ENCODE assay signal across 9 mouse cellular contexts in the genomic region with DNA sequence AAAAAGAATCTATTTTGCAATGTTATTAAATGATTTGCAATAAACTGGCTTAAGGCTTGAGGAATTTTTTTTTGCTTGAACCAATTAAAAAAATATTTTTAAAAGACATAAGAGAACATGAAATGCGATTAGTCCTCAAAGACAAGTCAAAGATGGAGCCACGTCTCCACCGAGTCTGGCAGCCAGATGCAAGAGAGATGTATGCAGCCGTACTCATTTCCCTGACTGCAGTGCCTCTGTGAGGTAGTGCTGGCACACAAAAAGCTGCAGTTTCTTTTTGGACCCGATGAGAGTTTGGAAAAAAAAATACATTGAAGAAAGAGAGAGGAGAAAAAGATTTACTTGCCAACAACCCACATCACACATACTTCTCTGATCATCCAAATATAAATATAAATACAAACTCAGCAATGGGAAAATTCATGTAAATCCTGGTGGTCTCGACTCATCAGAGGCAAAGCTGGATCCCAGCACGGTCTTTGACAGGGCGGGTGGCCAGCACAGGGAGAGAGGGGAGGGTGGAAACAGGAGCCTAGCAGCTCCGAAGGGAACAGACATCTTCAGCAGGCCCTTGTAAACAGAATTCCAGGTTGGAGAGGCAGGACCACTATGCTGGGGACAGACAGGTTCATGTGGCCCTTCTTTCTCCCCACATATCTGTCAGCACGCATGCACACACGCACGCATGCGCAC. TPM values are rescaled to one million over a fixed set of nuclear protein-coding genes. Genes with fewer than 3 reads are reported as not detected.
DNase-seq lines count a peak whose midpoint lies in the region; ATAC-seq lines count a peak whose summit lies in the region.
"Had no signal": no experiment of that assay in that cellular context is flagged by ENCODE, and none has a peak within 500 bp of the region (broad histone marks: within the 10 kb centered on the region; RNA-seq: fewer than 3 reads in every experiment).

No protein-coding gene starts in this region.

- H3K36me3 ChIP-seq in intestine, embryonic 16.5 days (ENCODE audit: control insufficient read depth, insufficient read depth, low read length): no peaks in the 10 kb centered on the region
- H3K36me3 ChIP-seq in intestine, embryonic 15.5 days: no peaks in the 10 kb centered on the region
- no peaks in the 10 kb centered on the region for H3K36me3 ChIP-seq in neural tube, embryonic 15.5 days

- no peak overlapping the region for H3K4me3 ChIP-seq in intestine, embryonic 16.5 days (ENCODE audit: low read length)
- no peak overlapping the region for H3K4me3 ChIP-seq in intestine, embryonic 15.5 days (replicated peaks)
- H3K4me3 ChIP-seq in neural tube, embryonic 15.5 days (replicated peaks): no peak overlapping the region

- no peak overlapping the region for H3K4me2 ChIP-seq in intestine, embryonic 16.5 days (ENCODE audit: low read depth, low read length)
- H3K4me2 ChIP-seq in intestine, embryonic 15.5 days (replicated peaks): no peak overlapping the region
- H3K4me2 ChIP-seq in neural tube, embryonic 15.5 days: no peak overlapping the region

- 69% methylated on average over 13 of the region's 13 CpGs for WGBS in intestine, embryonic 16.5 days
- WGBS in intestine, embryonic 15.5 days: 59% methylated on average over 13 of the region's 13 CpGs
- 76% methylated on average over 13 of the region's 13 CpGs for WGBS in neural tube, embryonic 15.5 days

- ATAC-seq in cerebellum, adult (ENCODE audit: insufficient number of reproducible peaks, low FRiP score, low TSS enrichment): no peak
- ATAC-seq in intestine, embryonic 16.5 days: 0 out of 2 replicates have a peak, but pooled peaks have one; percentile 28
- ATAC-seq in intestine, embryonic 15.5 days: no peak
- no peak for ATAC-seq in neural tube, embryonic 15.5 days (ENCODE audit: low FRiP score)

- H3K27me3 ChIP-seq in intestine, embryonic 16.5 days (replicated peaks; ENCODE audit: control insufficient read depth, insufficient read depth, low read length): no peaks in the 10 kb centered on the region
- H3K27me3 ChIP-seq in intestine, embryonic 15.5 days (replicated peaks): no peaks in the 10 kb centered on the region
- no peaks in the 10 kb centered on the region for H3K27me3 ChIP-seq in neural tube, embryonic 15.5 days (replicated peaks)

- H3K9ac ChIP-seq in intestine, embryonic 16.5 days (ENCODE audit: low read depth, low read length): no peak overlapping the region
- H3K9ac ChIP-seq in intestine, embryonic 15.5 days: no peak overlapping the region
- H3K9ac ChIP-seq in neural tube, embryonic 15.5 days (replicated peaks): no peak overlapping the region

- 0 out of 2 replicates have a peak, but pooled peaks cover 3% of the 10 kb centered on the region for H3K4me1 ChIP-seq in intestine, embryonic 16.5 days (ENCODE audit: control insufficient read depth, insufficient read depth, low read length)
- 0 out of 2 replicates have a peak, but pooled peaks cover 4% of the 10 kb centered on the region for H3K4me1 ChIP-seq in intestine, embryonic 15.5 days (replicated peaks)
- H3K4me1 ChIP-seq in neural tube, embryonic 15.5 days: peaks cover 4% of the 10 kb centered on the region; the same call in 1 of the 2 replicates

- no peaks in the 10 kb centered on the region for H3K9me3 ChIP-seq in intestine, embryonic 16.5 days (ENCODE audit: control insufficient read depth, low read length)
- no peaks in the 10 kb centered on the region for H3K9me3 ChIP-seq in intestine, embryonic 15.5 days
- H3K9me3 ChIP-seq in neural tube, embryonic 15.5 days (replicated peaks): no peaks in the 10 kb centered on the region

- no peak overlapping the region; the same call in none of the 2 replicates for H3K27ac ChIP-seq in intestine, embryonic 16.5 days (ENCODE audit: low read length)
- H3K27ac ChIP-seq in intestine, embryonic 15.5 days: no peak overlapping the region
- peak overlapping the region; percentile 58 for H3K27ac ChIP-seq in neural tube, embryonic 15.5 days (replicated peaks)

- peak; percentile 66 to 75 for DNase-seq in cerebellum, postnatal 10 days
- DNase-seq in right cerebral cortex, postnatal 4 days: peak; percentile 32
- no peak for DNase-seq in right cerebral cortex, adult 2 months (ENCODE audit: low spot score in 2 of 2)
- no peak for DNase-seq in urinary bladder, postnatal 14 days (ENCODE audit: low spot score)
- DNase-seq: spleen, adult 18-20 months had no signal

RNA-seq across cellular contexts. Expression of a gene that starts 48.0 kb away (rescaled TPM):
- 8.3 and 8.8 TPM in 2 replicates for polyA plus RNA-seq in intestine, embryonic 16.5 days (2015; fragmentation: Nextera tagmentation; extraction: Ambion mirVana)
- 9.8 and 10.3 TPM in 2 replicates for polyA plus RNA-seq in intestine, embryonic 15.5 days (2015; fragmentation: Nextera tagmentation; extraction: Ambion mirVana)
- 6.9 and 8.1 TPM in 2 replicates for polyA plus RNA-seq in neural tube, embryonic 15.5 days (2015; fragmentation: Nextera tagmentation; extraction: Ambion mirVana)

Comparison
In these comparisons a context has a peak if more than half of its experiments do, and no peak if none do; other contexts are left out.
1. DNase-seq: peak in cerebellum, postnatal 10 days (2 of 2) and right cerebral cortex, postnatal 4 days (single experiment); none in right cerebral cortex, adult 2 months (0 of 2) and urinary bladder, postnatal 14 days (single experiment).